Mouse (Mus musculus): ENCODE data around the gene Kdelc2. TPM values are rescaled to one million over a fixed set of nuclear protein-coding genes. Genes with fewer than 3 reads are reported as not detected.

The Kdelc2 gene
- polyA plus RNA-seq, 1 experiment = 2.3 TPM

DNA sequence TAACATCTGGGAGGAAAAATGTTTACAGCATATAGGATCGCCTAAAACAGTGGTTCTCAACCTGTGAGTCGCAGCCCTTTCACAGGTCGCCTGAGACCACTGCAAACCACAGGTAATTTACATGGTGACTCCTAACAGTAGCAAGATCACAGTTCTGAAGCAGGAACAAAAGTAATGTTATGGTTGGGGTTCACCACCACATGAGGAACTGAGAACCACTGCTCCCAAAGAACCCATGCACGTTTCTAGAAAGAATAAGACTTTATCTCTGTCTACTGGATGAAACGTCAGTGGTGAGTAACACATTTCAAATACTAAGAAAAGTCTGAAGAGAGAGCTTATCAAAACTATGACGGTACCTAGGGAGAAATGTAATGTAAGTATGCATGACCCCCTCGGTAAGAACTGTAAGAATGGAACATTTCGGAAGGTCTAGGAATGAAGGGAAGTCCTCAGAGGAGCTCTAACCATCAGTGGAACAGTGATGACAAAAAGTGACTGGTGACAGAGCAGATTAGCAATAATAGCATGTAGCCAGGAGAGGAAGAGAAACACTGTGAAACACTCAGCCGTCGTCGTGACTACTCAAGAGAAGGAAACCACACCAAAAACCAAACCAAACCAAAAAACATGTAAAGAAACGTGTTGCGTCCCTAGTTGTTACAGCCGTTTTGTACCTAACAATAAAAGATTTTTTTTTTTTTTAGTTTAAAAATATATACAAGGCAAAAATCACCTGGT lies 52.2 kb downstream of the Kdelc2 start:
- Histone ChIP-seq H3K27ac (ENCODE audit: control insufficient read depth, insufficient read depth, low read depth, low read length, poor library complexity) (no peak overlapping the region), H3K4me3 (replicated peaks; ENCODE audit: control insufficient read depth, low read depth, low read length) (no peak overlapping the region), H3K4me1 (ENCODE audit: control insufficient read depth, insufficient read depth, low read length) (no peaks in the 10 kb centered on the region)
- TF ChIP-seq POLR2A (IDR thresholded peaks at IDR 0.05; ENCODE audit: borderline replicate concordance, control insufficient read depth, low read depth, low read length) (no peak), CTCF (IDR thresholded peaks at IDR 0.05; ENCODE audit: control insufficient read depth, insufficient read depth, low read length) (no peak)
- WGBS = 50% methylated on average over 14 of the region's 14 CpGs

DNA sequence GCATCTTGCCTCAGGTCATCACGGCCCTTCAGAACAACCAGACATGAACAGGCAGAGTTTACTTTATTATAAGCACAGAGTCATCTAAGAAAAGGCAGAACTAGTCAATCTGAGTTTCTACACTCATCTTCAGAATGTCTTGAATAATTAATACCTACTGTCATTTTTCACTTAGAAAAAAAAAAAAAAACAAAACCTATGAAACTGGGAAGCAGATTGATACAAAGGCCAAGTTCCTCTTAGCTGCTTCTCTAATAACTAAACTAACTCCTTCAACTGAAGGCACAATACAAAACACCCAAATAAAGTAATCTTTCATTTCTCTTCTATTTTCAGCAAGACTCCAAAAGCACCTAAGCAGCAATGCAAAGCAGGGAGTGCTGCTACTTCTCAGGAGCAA lies 66.8 kb downstream of the Kdelc2 start:
- TF ChIP-seq POLR2A (IDR thresholded peaks at IDR 0.05; ENCODE audit: borderline replicate concordance, control insufficient read depth, low read depth, low read length) = no peak
- no peak for TF ChIP-seq CTCF (IDR thresholded peaks at IDR 0.05; ENCODE audit: control insufficient read depth, insufficient read depth, low read length)
- H3K4me3 ChIP-seq (replicated peaks; ENCODE audit: control insufficient read depth, low read depth, low read length) = no peak overlapping the region
- WGBS = 89% methylated on average over 1 of the region's 1 CpGs
- H3K4me1 ChIP-seq (ENCODE audit: control insufficient read depth, insufficient read depth, low read length) = no peaks in the 10 kb centered on the region
- H3K27ac ChIP-seq (ENCODE audit: control insufficient read depth, insufficient read depth, low read depth, low read length, poor library complexity) = no peak overlapping the region

Other genes with a start within 250 kb of the Kdelc2 start
- gene Ddx10, start 136.0 kb upstream of the Kdelc2 start, polyA plus RNA-seq (2011; ENCODE audit: insufficient read depth, insufficient read length, low replicate concordance, missing spikeins) = 7.2 and 11.2 TPM in 2 replicates
- 0.57 and 0.80 TPM in 2 replicates for gene Exph5, start 82.4 kb upstream of the Kdelc2 start, polyA plus RNA-seq (2011; ENCODE audit: insufficient read depth, insufficient read length, low replicate concordance, missing spikeins)
- gene 4930550C14Rik, start 18.3 kb downstream of the Kdelc2 start, polyA plus RNA-seq (2011; ENCODE audit: insufficient read depth, insufficient read length, low replicate concordance, missing spikeins) = 1.5 TPM in 1 of 2 replicates, not detected in the other
- gene Atm, start 152.7 kb downstream of the Kdelc2 start, polyA plus RNA-seq (2011; ENCODE audit: insufficient read depth, insufficient read length, low replicate concordance, missing spikeins) = 3.6 and 5.2 TPM in 2 replicates
- 4.9 and 5.0 TPM in 2 replicates for gene Npat, start 153.0 kb downstream of the Kdelc2 start, polyA plus RNA-seq (2011; ENCODE audit: insufficient read depth, insufficient read length, low replicate concordance, missing spikeins)
- gene Acat1, start 226.4 kb downstream of the Kdelc2 start, polyA plus RNA-seq (2011; ENCODE audit: insufficient read depth, insufficient read length, low replicate concordance, missing spikeins) = 22.7 and 23.0 TPM in 2 replicates